Mouse (Mus musculus) large intestine, adult 2 months (tissue): ENCODE data around the gene Insl5. TPM values are rescaled to one million over a fixed set of nuclear protein-coding genes. Genes with fewer than 3 reads are reported as not detected.

Experiments
- DNase-seq: peaks from one replicate; pipeline ENCODE4 v3.0.0-alpha.2; 2012; ENCODE audit warnings: low read depth, low spot score
- WGBS: fragments of 180-500 bp; shearing (Covaris S2); methylation state at CpG from one replicate; pipeline ENCODE4 v1.1.7; 2018; 5-methylcytosine and 5-hydroxymethylcytosine counted together
- polyA plus RNA-seq: library from polyadenylated mRNA; depleted of rRNA; stranded (reverse); fragments of >200 nt; gene quantifications from 2 replicates; pipeline ENCODE4 v1.2.3, GENCODE M21; 2012

The Insl5 gene
- polyA plus RNA-seq, 1 experiment = 1.3 TPM

DNA sequence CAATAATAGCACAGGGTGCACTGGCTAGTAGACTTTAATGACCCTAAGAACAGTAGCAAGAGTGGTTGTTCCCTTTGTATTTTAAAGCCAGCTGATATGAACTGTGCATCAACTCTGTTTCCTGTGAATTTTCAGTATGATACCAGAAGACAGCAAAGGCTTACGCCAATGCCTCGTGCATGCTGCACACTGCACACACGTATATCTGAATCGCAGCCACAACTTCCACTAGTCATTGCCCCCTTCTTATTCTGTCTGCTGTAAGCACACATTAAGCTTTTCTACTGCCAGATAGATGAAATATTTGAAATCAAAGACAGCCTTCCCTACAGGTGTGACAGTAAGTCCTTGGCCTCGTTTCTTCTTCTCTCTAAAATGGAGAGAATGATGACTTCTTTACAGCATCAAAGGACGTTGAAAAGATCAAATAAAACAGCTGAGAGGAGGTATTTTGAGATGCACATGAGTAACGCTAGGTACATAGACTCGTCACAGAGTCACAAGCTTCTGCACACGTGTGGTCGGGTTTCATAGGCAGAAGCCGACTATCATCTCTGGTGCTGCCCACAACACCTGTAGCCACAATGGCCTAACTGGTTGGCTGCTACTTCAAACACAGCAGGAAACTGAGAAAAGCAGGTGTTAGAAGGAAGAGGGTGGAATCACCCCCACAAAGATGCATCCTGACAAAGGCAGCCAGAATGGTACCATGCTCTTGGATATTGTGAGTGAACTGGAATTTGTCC, 35.9 kb downstream of the Insl5 start:
- WGBS = 76% methylated on average over 11 of the region's 11 CpGs
- no peak for DNase-seq

- no peak for DNase-seq
- WGBS = 70% methylated on average over 4 of the region's 4 CpGs
Observed at GRCm38 (mm10) chr4:102990016-102990415, 36.6 kb downstream of the Insl5 start.

DNA sequence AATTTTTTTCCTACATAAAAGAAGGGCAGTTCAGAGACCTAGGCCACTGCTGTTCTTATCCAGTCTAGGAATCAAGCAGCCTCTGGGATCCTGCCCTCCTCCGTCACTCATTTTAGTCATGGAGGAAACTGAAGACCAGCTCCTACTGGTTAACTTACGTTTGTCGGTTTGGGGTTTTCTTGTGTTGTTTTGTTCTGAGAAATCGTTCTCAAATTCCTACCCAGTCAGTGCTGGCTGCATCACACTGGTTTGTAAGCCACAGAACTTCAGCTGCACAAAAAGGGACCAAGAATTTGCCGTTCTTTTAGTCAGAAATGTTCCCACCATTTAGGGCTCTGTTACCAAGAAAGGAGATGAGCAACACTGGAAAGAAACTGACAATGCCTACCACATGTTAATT, 37.3 kb downstream of the Insl5 start:
- DNase-seq = no peak
- WGBS = 83% methylated on average over 5 of the region's 5 CpGs

DNA sequence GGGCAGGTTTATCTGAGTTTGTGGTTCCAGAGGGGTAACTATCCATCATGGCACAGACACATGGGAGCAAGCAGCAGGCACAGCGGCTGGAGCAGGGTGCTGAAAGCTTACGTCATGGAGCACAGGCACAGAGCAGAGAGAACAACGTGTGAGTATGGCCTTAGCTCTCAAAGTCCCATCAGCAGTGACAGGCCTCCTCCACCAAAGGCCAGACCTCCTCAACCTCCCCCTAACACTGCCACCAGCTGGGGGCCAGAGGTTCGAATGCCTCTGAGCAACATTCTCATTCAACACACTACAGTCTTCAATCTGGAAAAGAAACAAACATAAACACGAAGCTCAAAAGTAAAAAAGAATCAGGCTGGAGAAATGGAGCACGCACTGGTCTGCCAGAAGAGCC, 38.1 kb downstream of the Insl5 start:
- DNase-seq = no peak
- WGBS = 79% methylated on average over 6 of the region's 6 CpGs

DNA sequence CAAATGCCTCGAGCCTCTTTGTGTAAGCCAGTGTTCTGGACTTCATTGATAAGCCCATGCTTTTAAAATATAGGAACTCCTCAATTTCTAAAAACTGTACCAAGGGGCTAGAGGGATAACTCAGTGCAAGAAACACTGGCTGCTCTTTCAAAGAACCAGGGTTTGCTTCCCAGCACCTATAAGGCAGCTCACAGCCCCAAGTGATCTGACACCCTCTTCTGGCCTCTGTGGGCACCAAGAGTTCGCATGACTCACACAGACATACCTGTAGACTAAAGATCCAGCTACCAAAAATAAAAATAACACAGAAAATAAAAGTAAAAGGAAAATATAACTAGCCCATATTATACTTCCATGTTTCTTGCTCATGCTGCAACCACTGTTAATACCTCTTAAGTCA, 38.9 kb downstream of the Insl5 start:
- WGBS = 68% methylated on average over 2 of the region's 2 CpGs
- DNase-seq = no peak

DNA sequence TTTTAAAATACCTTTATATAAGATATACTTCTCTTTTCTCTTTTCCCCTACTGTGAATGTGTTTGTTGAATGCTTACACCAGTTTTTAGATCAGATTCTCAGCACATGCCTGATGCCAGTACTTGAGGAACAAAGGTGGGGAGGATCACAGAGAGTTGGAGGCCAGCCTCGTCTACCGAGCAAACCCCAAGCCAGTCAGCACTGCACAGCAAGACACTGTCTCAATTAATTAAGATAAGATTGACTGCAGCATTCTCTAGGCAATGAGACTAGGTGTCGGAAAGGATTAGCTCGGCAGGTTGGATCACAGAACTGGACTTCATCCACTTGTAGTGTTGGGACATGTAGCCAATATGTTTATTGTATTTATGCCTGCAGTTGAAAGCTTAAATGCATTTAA, 39.3 kb downstream of the Insl5 start:
- DNase-seq = no peak
- WGBS = 78% methylated on average over 4 of the region's 4 CpGs

DNA sequence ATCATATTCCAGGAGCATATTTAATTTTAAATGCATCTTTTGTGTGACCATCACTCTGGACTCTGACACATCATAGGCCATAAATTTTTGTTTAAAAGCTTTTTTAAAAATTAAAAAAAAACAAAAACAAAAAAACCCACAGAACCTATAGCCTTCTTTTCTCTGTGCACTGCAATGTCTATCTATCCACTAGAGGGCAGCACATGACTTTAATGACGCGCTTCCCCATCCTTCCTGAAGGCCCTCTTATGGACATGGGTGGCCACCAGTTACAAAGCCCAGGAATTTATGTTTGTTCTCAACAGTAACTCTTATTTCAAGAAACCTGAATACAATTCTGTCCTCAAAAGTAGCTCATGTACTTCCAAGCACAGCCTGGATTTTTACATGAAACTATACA, 39.7 kb downstream of the Insl5 start:
- DNase-seq = peak; percentile 22
- 3% methylated on average over 2 of the region's 2 CpGs for WGBS

DNA sequence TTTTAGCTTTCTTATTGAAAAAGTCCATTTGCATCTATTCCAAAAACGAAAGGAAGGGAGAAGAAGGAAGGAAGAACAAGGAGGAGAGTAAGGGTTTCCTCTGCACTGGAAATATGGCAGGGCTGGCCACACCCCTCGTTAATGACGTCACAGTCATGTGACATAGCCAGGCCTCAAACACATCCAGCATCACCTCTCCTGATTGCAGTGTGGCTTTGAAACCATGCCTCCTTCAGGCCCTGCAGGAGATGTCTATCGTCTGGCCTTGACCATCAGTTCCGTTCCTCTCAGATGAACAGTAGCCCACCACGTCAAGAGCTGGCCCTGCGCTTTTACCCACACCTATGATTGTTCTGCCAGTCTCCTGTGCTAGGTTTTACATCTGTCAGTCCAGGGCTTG, 40.5 kb downstream of the Insl5 start:
- WGBS = 68% methylated on average over 7 of the region's 7 CpGs
- DNase-seq = no peak

GRCm38 (mm10) chr4:102981709-102982108, 44.9 kb downstream of the Insl5 start:
- 68% methylated on average over 8 of the region's 8 CpGs for WGBS
- no peak for DNase-seq

GRCm38 (mm10) chr4:102979385-102979784, 47.3 kb downstream of the Insl5 start:
- no peak for DNase-seq
- whole genome bisulfite sequencing = 55% methylated on average over 5 of the region's 5 CpGs

DNA sequence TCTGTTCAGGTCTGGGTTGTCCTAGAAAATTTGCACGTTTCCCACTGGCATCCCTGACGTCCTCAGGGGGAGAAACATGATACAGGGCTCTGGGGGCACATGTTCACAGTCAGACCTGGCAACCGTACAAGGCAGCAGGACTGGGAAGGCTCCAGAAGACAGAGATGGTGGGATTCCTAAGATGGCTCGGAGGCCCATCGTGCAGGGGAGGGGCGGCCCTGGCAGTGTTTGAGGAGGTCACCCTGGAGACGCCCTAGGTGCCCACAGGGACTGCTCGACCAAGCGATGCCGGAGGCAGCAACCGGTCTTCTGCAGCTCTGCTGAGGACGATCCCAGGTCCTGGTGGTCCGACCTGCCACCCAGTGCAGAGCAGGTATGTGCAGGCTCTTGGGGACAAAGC, 48.2 kb downstream of the Insl5 start, which contains the start of gene Tctex1d1:
TSS of gene Tctex1d1 (plus strand) at position 167 of the 400 bp plus-strand sequence.
- WGBS = 8% methylated on average over 13 of the region's 13 CpGs
- no peak for DNase-seq

GRCm38 (mm10) chr4:102977778-102978321, 48.8 kb downstream of the Insl5 start:
- no peak for DNase-seq
- WGBS = 12% methylated on average over 16 of the region's 16 CpGs

DNA sequence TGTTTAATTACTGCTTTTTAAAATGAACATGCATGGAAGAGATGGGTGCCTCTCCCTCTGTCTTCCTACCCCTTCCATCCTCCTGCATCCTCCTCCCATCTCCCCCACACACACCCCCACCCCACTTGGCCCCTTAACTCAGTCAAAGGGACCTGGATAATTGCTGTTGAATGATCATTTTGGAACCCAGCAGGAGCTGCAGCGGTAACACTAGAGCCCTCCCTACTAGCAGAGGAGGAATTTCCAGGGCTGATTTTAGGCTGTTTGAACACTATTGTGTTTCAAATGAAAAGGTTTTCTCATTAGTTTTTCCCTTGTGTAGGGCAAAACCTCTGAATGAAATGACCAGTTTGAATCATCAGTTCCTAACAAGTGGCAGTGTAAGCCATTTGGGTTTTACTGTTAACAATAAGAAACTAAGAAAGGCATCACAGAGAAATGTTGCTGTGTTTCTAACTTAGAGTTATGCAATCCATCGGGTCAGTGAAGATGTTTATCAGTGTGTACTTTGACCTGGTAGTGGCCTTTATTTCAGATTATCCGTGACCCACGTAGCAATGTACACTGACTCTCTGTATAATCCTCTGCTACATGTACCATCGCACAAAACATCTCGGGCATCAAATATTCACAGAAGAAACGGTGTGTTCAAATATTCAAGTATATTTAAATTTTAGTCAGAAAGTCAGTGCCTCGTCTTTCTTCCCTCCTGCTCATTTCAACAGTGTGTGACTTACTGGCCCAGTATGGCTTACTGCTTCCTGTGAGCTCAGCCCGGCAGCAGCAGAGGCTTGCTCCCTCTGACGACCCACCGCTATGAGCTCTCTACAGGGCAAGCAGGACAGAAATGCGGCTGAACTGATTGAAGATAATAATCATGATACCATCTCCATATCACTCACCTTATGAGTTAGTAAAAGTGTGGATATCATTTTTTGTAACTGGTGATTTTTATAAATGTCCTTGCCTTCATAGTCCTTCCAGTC, 50.1 kb downstream of the Insl5 start:
- no peak for DNase-seq
- 51% methylated on average over 12 of the region's 12 CpGs for WGBS

- WGBS = 73% methylated on average over 5 of the region's 5 CpGs
- no peak for DNase-seq
Observed at GRCm38 (mm10) chr4:102974172-102974571, 52.5 kb downstream of the Insl5 start.

GRCm38 (mm10) chr4:102972071-102972470, 54.6 kb downstream of the Insl5 start:
- 69% methylated on average over 3 of the region's 3 CpGs for WGBS
- no peak for DNase-seq

GRCm38 (mm10) chr4:102971159-102971558, 55.5 kb downstream of the Insl5 start:
- DNase-seq = no peak
- 67% methylated on average over 5 of the region's 5 CpGs for WGBS

- DNase-seq = no peak
- WGBS = 88% methylated on average over 5 of the region's 5 CpGs
Observed at GRCm38 (mm10) chr4:102969599-102969998, 57.0 kb downstream of the Insl5 start.
